Mouse (Mus musculus) forebrain, embryonic 12.5 days (tissue): Measurements from ENCODE around the gene Nab1. TPM values are rescaled to one million over a fixed set of nuclear protein-coding genes. Genes with fewer than 3 reads are reported as not detected.
"Not testable (repeated sequence)": the region's sequence is repeated elsewhere in the genome, so short reads cannot be mapped to it uniquely, and the experiment has no call there.

Experiments used
- ATAC-seq: fragments of 200-750 bp; cut with Nextera tagmentation; 2 replicates; pipeline ENCODE4 v1.8.0; 2017; ENCODE audit warnings: moderate TSS enrichment; ENCODE audit not compliant: low FRiP score
- H3K27ac ChIP-seq: fragments of 300-500 bp; sonication (generic); 2 replicates; pipeline ENCODE4 v1.5.1; 2016; ENCODE audit warnings: mild to moderate bottlenecking
- H3K27me3 ChIP-seq: fragments of 300-500 bp; sonication (generic); 2 replicates; pipeline ENCODE4 v1.6.1; 2016; ENCODE audit warnings: mild to moderate bottlenecking
- H3K36me3 ChIP-seq: fragments of 300-500 bp; sonication (generic); replicated peaks from 2 replicates; pipeline ENCODE4 v1.6.1; 2016; ENCODE audit warnings: mild to moderate bottlenecking
- H3K4me1 ChIP-seq: fragments of 300-500 bp; sonication (generic); 2 replicates; pipeline ENCODE4 v1.6.1; 2016
- H3K4me2 ChIP-seq: fragments of 300-500 bp; sonication (generic); 2 replicates; pipeline ENCODE4 v1.6.1; 2016; ENCODE audit warnings: mild to moderate bottlenecking, moderate library complexity
- H3K4me3 ChIP-seq: fragments of 300-500 bp; sonication (generic); replicated peaks from 2 replicates; pipeline ENCODE4 v1.5.1; 2016; ENCODE audit warnings: mild to moderate bottlenecking
- H3K9ac ChIP-seq: fragments of 300-500 bp; sonication (generic); 2 replicates; pipeline ENCODE4 v1.6.1; 2016; ENCODE audit warnings: mild to moderate bottlenecking
- H3K9me3 ChIP-seq: fragments of 300-500 bp; sonication (generic); 2 replicates; pipeline ENCODE4 v1.6.1; 2016
- WGBS: fragments of 180-500 bp; shearing (Covaris S2); methylation state at CpG from one replicate; pipeline ENCODE4 v1.1.7; 2016; 5-methylcytosine and 5-hydroxymethylcytosine counted together
- polyA plus RNA-seq: library from polyadenylated mRNA; unstranded; fragments of >200 nt; fragmentation: Nextera tagmentation; extraction: Ambion mirVana; gene quantifications from 2 replicates; pipeline ENCODE4 v1.2.1, GENCODE M21; 2016

Nab1 gene
- polyA plus RNA-seq = 6.6 and 10.1 TPM in 2 replicates

DNA sequence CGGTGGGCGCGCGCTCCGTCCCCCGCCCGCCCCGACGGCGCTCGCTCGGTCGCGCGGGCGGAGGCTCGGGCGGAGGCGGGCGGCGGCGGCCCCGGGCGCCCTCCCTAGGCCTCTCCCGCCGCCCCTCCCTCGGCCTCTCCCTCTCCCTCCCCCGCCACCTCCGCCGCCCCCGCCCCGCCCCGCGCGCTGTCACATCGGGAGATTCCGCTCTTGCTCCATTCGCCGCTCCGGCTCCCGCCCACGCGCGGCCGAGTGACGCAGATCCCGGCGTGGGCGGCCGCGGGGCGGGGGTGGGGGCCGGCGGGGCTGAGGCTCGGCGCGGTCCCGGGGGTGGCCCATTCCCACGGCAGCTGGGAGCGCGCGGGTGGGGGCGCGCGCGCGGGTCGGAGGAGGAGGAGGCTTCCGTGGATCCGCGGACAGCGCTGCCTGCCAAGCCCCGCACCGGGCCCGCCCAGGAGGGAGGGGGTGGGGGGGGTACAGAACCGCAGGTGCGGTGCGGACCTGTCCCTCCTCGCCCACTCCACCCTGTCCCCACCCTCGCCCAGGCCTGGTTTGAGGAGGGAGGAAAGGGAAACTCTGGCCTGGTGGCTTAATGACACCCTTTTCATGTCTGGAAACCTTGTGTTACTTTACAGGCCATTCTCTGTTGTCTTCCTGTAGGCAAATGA lies at the start of gene Nab1:
Gene Nab1, minus strand, starts transcription at position 366 of the 668 bp plus-strand sequence.
- WGBS = under 1% methylated on average over 30 of the region's 80 CpGs
- Histone ChIP-seq H3K27ac (peak within 1 kb of the TSS; percentile 50; the same call in 1 of the 2 replicates), H3K9ac (peak within 1 kb of the TSS; percentile 89), H3K4me3 (peak within 1 kb of the TSS; percentile 84), H3K4me2 (peak within 1 kb of the TSS; percentile 72), H3K36me3 (no peaks in the 10 kb centered on the region), H3K4me1 (no peaks in the 10 kb centered on the region), H3K9me3 (no peaks in the 10 kb centered on the region), H3K27me3 (no peaks in the 10 kb centered on the region)
- peak; percentile 88 for ATAC-seq

DNA sequence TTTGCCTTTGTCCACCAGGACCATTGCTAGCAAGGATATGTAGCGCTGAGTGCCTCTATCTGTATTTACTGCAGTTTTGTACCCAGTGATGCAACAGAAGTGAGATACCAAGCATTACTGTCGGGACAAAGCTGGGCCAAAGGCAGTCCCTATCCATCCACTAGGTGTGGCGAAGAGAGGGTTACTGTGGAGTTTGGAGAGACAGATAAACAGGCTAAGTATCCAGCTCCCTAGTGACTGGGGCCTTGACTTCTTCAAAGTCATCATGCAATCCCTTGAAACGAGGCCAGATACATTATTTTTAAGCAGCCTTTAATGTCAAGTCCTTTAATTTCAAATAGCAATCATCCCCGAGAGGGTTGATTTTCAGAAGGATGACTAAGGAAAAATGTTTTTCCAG lies 47.0 kb upstream of the Nab1 start:
- Histone ChIP-seq H3K9ac (no peak overlapping the region), H3K27me3 (no peaks in the 10 kb centered on the region), H3K4me2 (no peak overlapping the region), H3K4me3 (no peak overlapping the region), H3K27ac (no peak overlapping the region), H3K4me1 (no peaks in the 10 kb centered on the region), H3K9me3 (no peaks in the 10 kb centered on the region; the same call in 1 of the 2 replicates), H3K36me3 (no peaks in the 10 kb centered on the region)
- WGBS = 96% methylated on average over 5 of the region's 5 CpGs
- no peak for ATAC-seq

DNA sequence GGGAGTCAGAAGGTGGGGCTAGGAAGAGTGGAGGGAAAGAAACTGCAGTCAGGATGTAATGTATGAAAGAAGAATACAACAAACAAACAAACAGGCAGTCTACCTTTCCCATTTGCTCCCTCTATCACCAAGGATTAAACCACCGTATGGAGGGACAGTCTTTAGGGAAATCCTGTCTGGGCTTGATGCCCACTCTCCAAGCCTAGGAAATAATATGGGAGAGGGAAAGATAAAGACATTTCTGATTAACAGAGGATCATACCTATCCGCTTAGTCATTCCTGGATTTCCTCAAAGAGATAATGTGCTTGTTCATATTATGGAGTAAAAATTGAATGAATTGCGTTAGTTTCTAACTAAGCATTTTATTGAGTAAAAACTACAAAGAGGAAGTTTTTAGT lies 46.3 kb upstream of the Nab1 start:
- ATAC-seq = no peak
- Histone ChIP-seq H3K4me3 (no peak overlapping the region), H3K9me3 (no peaks in the 10 kb centered on the region; the same call in 1 of the 2 replicates), H3K27me3 (no peaks in the 10 kb centered on the region), H3K4me2 (no peak overlapping the region), H3K27ac (no peak overlapping the region), H3K36me3 (no peaks in the 10 kb centered on the region), H3K4me1 (no peaks in the 10 kb centered on the region), H3K9ac (no peak overlapping the region)
- 91% methylated on average over 3 of the region's 3 CpGs for WGBS

- not testable (repeated sequence) for H3K27ac ChIP-seq, ATAC-seq, H3K4me1 ChIP-seq, H3K4me3 ChIP-seq, H3K27me3 ChIP-seq, H3K9me3 ChIP-seq, H3K4me2 ChIP-seq, H3K9ac ChIP-seq, H3K36me3 ChIP-seq
- WGBS = 82% methylated on average over 3 of the region's 3 CpGs
These were observed 39.6 kb upstream of the Nab1 start for GRCm38 (mm10) chr1:52540124-52540523.

DNA sequence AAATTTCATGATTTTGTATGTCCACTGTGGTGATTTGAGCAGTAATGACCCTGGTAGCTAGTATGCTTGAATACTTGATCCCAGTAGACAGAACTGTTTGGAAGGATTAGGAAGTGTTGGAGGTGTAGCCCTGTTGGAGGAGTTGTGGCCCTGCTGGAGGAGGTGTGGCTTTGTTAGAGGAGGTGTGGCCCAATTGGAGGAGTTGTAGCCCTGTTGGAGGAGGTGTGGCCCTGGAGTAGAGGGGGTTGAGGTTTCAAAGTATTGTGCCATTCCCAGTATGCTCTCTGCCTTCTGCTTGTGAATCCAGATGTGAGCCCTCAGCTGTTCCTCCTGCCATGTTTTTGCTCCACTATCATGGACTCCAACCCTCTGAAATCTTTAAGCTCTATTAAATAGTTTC lies 29.5 kb upstream of the Nab1 start:
- no peak overlapping the region for H3K27ac ChIP-seq
- H3K9me3 ChIP-seq = no peaks in the 10 kb centered on the region
- no peak overlapping the region for H3K4me2 ChIP-seq
- no peaks in the 10 kb centered on the region for H3K27me3 ChIP-seq
- no peak overlapping the region for H3K4me3 ChIP-seq
- no peak for ATAC-seq
- H3K9ac ChIP-seq = no peak overlapping the region
- no peaks in the 10 kb centered on the region for H3K36me3 ChIP-seq
- no peaks in the 10 kb centered on the region for H3K4me1 ChIP-seq

DNA sequence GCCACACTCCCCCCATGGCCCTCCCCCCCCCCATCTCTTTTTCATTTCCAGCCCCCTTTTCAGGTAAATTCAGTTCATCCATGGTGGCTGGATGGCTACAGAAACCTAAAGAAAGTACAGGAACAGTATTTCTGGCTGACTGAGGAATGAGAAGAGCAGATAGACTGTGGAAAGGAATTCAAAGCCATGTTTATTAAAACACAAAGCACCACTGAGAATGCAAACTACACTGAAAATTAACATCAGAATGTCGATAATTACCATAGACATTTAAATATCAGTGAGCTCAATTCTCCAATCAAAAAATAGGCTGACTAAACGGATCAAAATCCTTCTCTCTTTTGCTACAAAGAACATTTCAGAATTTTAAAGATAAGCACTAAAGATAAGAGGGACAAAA lies 27.2 kb upstream of the Nab1 start:
- Histone ChIP-seq H3K9ac (no peak overlapping the region), H3K27ac (no peak overlapping the region), H3K4me2 (no peak overlapping the region), H3K9me3 (no peaks in the 10 kb centered on the region), H3K4me1 (no peaks in the 10 kb centered on the region), H3K36me3 (no peaks in the 10 kb centered on the region), H3K27me3 (no peaks in the 10 kb centered on the region), H3K4me3 (no peak overlapping the region)
- 41% methylated on average over 2 of the region's 2 CpGs for WGBS
- ATAC-seq = no peak

GRCm38 (mm10) chr1:52527252-52527651 lies 26.8 kb upstream of the Nab1 start:
- H3K4me1 ChIP-seq = no peaks in the 10 kb centered on the region
- no peaks in the 10 kb centered on the region for H3K27me3 ChIP-seq
- no peak overlapping the region for H3K9ac ChIP-seq
- no peak overlapping the region for H3K27ac ChIP-seq
- no peak overlapping the region for H3K4me2 ChIP-seq
- H3K4me3 ChIP-seq = no peak overlapping the region
- H3K9me3 ChIP-seq = no peaks in the 10 kb centered on the region
- no peak for ATAC-seq
- WGBS = 56% methylated on average over 2 of the region's 2 CpGs
- no peaks in the 10 kb centered on the region for H3K36me3 ChIP-seq

DNA sequence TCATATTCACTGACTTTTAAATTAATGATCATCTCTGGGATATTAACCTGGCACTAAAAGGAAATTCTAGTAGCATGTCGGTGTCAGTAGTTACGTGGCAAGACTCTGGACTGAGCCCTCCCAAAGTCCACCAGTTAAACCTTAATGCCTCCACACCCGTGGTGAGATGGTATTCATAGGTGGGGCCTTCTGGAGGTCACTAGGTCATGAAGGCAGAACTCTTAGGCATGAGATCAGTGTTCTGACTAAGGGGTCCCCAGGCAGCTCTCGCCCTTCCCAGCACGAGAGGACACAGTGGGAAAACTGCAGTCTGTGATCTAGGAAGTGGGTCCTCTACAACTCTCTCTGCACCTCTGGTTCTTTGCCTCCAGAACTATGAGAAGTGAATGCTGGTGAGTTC lies 24.2 kb upstream of the Nab1 start:
- H3K4me1 ChIP-seq = no peaks in the 10 kb centered on the region
- no peak for ATAC-seq
- no peak overlapping the region for H3K4me3 ChIP-seq
- no peak overlapping the region for H3K9ac ChIP-seq
- no peaks in the 10 kb centered on the region for H3K36me3 ChIP-seq
- H3K9me3 ChIP-seq = no peaks in the 10 kb centered on the region
- no peak overlapping the region for H3K27ac ChIP-seq
- no peak overlapping the region for H3K4me2 ChIP-seq
- WGBS = 72% methylated on average over 5 of the region's 5 CpGs
- no peaks in the 10 kb centered on the region for H3K27me3 ChIP-seq

DNA sequence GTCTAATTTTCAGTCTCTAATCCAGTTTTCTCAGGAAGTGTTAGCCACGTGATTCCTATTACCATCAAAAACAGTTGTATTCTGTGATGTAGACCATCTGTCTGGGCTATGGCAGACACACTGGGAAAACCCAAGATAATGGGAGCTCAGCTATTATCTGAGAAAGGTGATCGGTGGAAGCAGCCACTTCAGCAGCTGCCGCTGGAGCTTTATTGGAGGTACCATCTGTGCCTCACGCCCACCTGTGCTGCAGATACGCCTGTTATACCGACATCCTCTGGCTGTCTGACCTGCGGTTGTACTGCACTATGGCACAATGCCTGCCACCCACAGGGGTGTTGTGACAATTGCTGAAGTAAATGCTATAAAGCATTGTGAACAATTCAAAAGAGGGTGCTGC lies 23.7 kb upstream of the Nab1 start:
- Histone ChIP-seq H3K4me3 (no peak overlapping the region), H3K4me1 (no peaks in the 10 kb centered on the region), H3K27ac (0 out of 2 replicates have a peak overlapping the region, but pooled peaks have one; percentile 25), H3K36me3 (no peaks in the 10 kb centered on the region), H3K9ac (no peak overlapping the region), H3K27me3 (no peaks in the 10 kb centered on the region), H3K9me3 (no peaks in the 10 kb centered on the region), H3K4me2 (no peak overlapping the region)
- peak; percentile 70; the same call in 1 of the 2 replicates for ATAC-seq
- WGBS = 64% methylated on average over 7 of the region's 7 CpGs

- H3K4me2 ChIP-seq = no peak overlapping the region
- H3K9me3 ChIP-seq = no peaks in the 10 kb centered on the region
- H3K9ac ChIP-seq = no peak overlapping the region
- no peaks in the 10 kb centered on the region for H3K4me1 ChIP-seq
- no peaks in the 10 kb centered on the region for H3K27me3 ChIP-seq
- H3K4me3 ChIP-seq = no peak overlapping the region
- H3K27ac ChIP-seq = no peak overlapping the region
- no peaks in the 10 kb centered on the region for H3K36me3 ChIP-seq
- ATAC-seq = no peak
- 67% methylated on average over 8 of the region's 8 CpGs for WGBS
These were observed 21.0 kb upstream of the Nab1 start for GRCm38 (mm10) chr1:52521436-52521993.

- Histone ChIP-seq H3K4me2 (no peak overlapping the region), H3K27me3 (no peaks in the 10 kb centered on the region), H3K4me3 (no peak overlapping the region), H3K9me3 (no peaks in the 10 kb centered on the region), H3K36me3 (no peaks in the 10 kb centered on the region), H3K27ac (no peak overlapping the region), H3K4me1 (no peaks in the 10 kb centered on the region), H3K9ac (no peak overlapping the region)
- ATAC-seq = no peak
- WGBS = 95% methylated on average over 7 of the region's 7 CpGs
These were observed 19.7 kb upstream of the Nab1 start for GRCm38 (mm10) chr1:52520131-52520530.

DNA sequence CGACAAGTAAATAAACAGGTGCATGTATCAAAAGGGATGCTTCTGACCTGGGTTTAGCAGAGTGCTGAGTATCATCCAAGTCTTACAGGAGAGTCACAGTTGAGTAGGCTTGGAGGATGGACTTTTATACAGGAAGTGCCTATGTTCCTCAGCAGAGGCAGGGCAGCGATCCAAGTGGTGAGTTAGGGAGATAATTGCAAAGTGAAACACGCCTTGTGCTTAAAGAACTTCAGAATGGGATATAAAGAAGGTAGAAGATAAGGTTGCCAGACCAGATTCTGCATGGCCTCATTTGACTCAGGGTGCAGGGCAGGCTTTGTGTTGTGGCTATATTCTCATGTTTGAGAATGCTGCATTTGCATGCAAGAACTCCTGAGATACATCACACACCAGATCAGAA lies 14.8 kb upstream of the Nab1 start:
- H3K36me3 ChIP-seq = no peaks in the 10 kb centered on the region
- no peak overlapping the region for H3K4me3 ChIP-seq
- H3K4me1 ChIP-seq = no peaks in the 10 kb centered on the region
- no peak for ATAC-seq
- H3K4me2 ChIP-seq = no peak overlapping the region
- no peaks in the 10 kb centered on the region for H3K27me3 ChIP-seq
- no peak overlapping the region for H3K9ac ChIP-seq
- H3K9me3 ChIP-seq = no peaks in the 10 kb centered on the region
- H3K27ac ChIP-seq = no peak overlapping the region
- WGBS = 84% methylated on average over 3 of the region's 3 CpGs

DNA sequence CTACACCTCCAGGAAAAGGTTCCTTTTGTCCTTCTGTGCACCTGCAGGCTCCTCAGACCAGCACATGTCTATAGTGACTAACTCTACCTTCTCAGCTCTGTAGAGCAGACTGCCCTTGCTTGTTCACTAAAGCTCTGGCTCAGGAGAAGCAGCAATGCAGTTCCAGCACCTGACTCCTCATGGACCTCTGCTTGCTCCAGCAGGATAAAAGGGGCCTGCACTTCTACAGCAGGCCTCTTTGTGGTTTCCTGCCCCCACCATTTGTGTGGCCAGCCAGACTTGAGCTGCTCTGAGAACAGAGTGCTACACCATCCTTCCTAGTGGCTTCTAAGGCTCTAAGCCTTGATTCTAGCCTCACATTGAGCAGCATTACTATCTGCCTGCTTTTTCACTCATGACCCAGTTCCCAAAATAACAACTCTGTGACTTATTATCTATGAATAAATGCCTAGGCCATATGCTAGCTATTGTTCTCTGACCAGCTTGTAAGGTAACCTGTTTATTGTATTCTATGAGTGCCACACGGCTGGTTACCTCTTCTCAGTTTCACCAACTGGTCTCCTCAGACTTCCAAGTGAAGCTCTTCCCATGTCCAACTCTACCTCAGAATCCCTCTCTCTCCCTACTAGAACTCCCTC lies 11.4 kb upstream of the Nab1 start:
- 69% methylated on average over 1 of the region's 1 CpGs for WGBS
- Histone ChIP-seq H3K4me2 (no peak overlapping the region), H3K27me3 (no peaks in the 10 kb centered on the region), H3K4me3 (no peak overlapping the region), H3K4me1 (no peaks in the 10 kb centered on the region), H3K27ac (no peak overlapping the region), H3K36me3 (no peaks in the 10 kb centered on the region), H3K9ac (no peak overlapping the region), H3K9me3 (no peaks in the 10 kb centered on the region)
- no peak for ATAC-seq
